Mouse (Mus musculus): ENCODE measurements around the gene Chaf1a.
"Not testable (repeated sequence)": the region's sequence is repeated elsewhere in the genome, so short reads cannot be mapped to it uniquely, and the experiment has no call there.

The Chaf1a gene

DNA sequence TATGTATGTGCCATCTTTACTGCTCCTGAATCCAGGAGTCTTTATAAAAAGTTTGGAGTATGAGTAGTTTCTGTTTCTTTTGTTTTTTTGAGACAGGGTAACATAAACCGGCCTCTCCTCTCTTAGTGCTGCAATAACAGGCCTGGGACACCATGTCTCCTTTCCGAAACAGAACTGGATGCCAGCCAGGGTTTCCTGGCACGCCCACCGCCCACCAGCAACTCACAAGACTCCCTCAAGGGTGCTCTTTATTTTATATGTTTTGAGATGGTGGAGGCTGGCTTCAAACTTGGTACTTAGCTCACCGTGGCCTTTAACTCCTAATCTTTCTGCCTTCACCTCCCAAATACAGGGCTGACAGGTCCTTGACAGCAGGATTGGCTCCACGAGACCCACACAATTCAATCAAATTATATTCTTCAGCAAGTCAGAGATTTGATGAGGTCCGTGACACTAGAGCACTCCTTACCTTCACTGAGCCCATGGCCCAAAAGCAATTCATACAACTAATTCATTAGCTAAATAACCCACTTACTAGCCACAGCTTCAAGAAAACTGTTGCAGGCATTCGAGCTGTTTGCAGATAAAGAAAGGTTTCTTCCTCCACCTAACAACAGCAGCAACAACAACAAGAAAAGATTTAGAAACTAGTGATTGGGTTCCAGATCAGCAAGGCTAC lies 1.5 kb upstream of the Chaf1a start:
- peak in 1 of 2 experiments; percentile 39 for DNase-seq

DNA sequence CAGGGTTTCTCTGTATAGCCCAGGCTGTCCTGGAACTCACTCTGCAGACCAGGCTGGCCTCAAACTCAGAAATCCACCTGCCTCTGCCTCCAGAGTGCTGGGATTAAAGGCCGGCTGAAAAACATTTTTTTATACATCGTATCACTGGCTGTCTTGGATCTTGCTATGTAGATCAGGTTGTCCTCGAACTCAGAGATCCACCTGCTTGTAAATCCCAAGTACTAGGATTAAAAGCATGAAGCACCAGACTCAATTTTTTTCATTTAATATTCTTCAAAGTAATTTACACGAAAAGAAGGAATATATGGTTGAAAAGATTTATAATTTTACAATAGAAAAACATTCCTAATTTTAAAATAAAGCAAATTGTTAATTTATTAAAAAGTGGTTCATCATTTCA lies 894 bp upstream of the Chaf1a start:
- DNase-seq, result peak in 1 of 2 experiments; percentile 5

DNA sequence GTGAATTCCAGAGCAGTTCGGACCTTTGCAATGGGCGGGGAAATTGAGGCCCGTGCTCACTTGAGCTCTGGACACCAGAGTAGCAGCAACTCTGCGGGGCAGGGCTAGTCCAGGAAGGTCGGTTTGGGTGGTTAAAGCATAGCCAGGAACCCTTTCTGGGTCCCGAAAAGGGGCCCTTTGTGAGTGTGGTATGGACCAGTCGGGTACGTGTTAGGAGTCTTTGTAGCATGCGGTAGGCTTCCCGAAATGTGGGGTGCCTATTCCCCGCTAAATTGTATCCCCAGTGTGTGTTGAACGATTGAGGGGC lies 571 bp downstream of the Chaf1a start:
- DNase-seq, result peak in 1 of 2 experiments; percentile 18

- DNase-seq, result no peak
Observed at GRCm38 (mm10) chr17:56051369-56051768, 11.1 kb downstream of the Chaf1a start.

GRCm38 (mm10) chr17:56054938-56055337 lies 14.7 kb downstream of the Chaf1a start:
- DNase-seq, result no peak

- DNase-seq, result no peak
Observed at GRCm38 (mm10) chr17:56055945-56056678, 15.9 kb downstream of the Chaf1a start.

DNA sequence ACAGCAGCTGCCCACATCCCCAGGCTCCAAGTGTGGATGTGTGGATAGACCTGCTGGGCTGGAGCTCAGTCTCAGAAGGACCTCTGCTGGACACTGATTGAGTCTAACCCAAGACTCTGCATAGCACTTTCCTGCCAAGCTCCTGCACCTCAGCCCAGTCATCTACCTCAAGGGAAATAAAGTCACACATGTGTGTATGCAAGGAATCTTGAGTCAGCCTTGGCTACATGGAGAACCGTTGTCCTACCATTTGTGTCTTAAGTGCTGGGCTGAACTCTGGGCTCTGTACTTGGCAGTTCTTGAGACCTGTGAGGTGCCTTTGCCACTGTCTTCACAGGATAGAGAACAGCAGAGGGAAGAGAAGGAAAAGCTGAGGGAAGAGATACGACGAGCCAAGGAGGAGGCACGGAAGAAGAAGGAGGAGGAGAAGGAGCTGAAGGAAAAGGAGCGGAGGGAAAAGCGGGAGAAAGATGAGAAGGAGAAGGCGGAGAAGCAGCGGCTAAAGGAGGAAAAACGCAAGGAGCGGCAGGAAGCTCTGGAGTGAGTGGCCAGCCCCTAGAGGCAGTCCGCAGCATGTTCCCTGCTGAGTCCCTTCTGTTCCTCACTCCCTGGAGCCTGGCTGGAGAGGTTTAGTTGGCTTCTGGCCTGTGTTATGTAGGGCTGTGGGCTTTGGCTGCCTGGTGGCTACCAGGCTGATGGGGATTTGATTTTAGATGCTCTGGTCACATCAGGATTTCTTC lies 17.3 kb downstream of the Chaf1a start:
- DNase-seq, result peak; percentile 68 to 69

GRCm38 (mm10) chr17:56062081-56062480 lies 21.8 kb downstream of the Chaf1a start:
- DNase-seq, result no peak

- DNase-seq, result not testable (repeated sequence)
Observed at GRCm38 (mm10) chr17:56065715-56066114, 25.5 kb downstream of the Chaf1a start.

- DNase-seq, result no peak
Observed at GRCm38 (mm10) chr17:56066451-56066850, 26.2 kb downstream of the Chaf1a start.

DNA sequence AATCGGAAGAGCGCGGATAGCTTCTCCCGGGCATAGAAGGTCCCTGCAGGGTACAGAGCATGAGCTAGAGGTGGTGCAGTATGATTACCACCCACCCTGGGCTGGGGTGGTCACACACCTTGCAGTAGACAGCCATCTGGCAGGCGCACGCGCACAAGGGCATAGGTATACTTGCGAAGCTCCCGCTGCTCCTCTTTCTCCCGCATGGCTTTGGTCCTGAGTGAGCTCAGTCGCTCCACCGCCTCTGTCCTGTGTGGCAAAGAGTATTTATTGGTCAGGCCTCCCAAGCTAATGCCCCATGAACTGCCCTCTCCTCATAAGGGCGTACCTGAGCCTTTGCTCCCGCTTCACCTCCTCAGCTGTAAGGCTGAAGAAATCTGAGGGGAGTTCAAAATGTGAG lies 28.8 kb downstream of the Chaf1a start:
- no peak for DNase-seq

DNA sequence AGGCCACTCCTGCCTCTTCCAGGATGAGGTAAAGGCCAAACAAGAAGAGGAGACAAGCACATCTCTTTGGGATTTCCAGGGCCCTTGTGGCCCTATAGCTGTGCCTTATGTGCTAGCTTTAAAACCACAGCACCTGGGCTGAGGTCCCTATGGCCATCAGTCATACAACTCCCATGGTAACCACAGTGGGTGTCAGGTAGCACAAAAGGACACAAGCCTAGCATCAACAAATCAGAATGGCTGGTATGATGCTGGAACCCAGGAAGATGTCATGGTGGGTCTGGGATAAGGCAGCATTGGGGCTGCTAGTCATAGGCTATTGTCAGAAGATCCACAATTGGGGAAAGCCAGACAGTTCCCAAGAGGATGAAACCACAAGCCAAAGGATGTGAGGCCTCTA lies 30.9 kb downstream of the Chaf1a start:
- DNase-seq, result no peak

- DNase-seq, result no peak
Observed at GRCm38 (mm10) chr17:56072243-56072642, 32.0 kb downstream of the Chaf1a start.

- DNase-seq, result peak; percentile 70 to 78
Observed at GRCm38 (mm10) chr17:56074097-56074826, 34.0 kb downstream of the Chaf1a start.

DNA sequence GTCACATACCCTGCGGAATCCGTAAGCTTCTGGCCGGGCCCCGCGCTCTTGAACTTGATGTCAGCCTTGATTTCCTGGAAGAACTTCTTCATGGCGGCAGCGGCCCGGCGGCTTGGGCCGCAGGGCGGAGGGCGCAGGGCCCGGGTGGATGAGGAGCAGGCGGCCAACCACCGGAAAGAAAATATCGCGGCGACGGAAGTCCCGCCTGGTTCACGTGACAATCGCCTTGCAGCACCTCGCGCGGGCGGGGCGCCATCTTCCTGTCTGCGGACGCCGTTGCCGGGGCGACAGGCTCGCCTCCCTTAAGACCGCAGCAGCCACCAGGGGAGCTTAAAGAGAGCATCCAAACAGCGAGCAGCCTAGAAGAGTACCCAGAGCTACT lies 34.6 kb downstream of the Chaf1a start, which contains the start of gene Ubxn6:
Gene Ubxn6, minus strand, starts transcription at position 202 of the 382 bp plus-strand sequence.
- peak; percentile 98 for DNase-seq

GRCm38 (mm10) chr17:56077523-56077922 lies 37.3 kb downstream of the Chaf1a start:
- no peak for DNase-seq

DNA sequence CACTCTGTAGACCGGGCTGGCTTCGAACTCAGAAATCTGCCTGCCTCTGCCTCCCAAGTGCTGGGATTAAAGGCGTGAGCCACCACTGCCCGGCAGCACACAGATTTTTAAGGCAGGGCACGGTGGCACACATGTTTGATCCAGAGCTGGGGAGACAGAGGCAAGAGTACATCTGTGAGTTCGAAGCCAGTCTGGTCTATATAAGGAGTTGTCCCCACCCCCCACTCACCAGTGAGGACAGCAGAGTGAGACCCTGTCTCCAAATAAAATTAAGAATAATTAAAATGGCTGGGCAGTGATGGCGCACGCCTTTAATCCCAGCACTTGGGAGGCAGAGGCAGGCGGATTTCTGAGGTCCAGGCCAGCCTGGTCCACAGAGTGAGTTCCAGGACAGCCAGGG lies 38.1 kb downstream of the Chaf1a start:
- DNase-seq, result peak; percentile 32 to 40

- peak; percentile 100 for DNase-seq
Observed at GRCm38 (mm10) chr17:56078880-56079795, 38.9 kb downstream of the Chaf1a start, which contains the start of gene Hdgfl2. TSS of gene Hdgfl2 (plus strand) at chr17:56079634.

GRCm38 (mm10) chr17:56079921-56080320 lies 39.7 kb downstream of the Chaf1a start:
- no peak for DNase-seq

- DNase-seq, result peak in 1 of 2 experiments; percentile 23
Observed at GRCm38 (mm10) chr17:56080781-56081585, 40.7 kb downstream of the Chaf1a start.

GRCm38 (mm10) chr17:56092312-56092711 lies 52.1 kb downstream of the Chaf1a start:
- no peak for DNase-seq

Measured in cerebellum, adult 18-20 months (tissue).